Mouse (Mus musculus) heart, postnatal 0 days (tissue): ENCODE results near the gene Sbno2. TPM values are rescaled to one million over a fixed set of nuclear protein-coding genes. Genes with fewer than 3 reads are reported as not detected.

Experiments
- ATAC-seq: fragments of 200-750 bp; cut with Nextera tagmentation; 2 replicates; pipeline ENCODE4 v1.8.0; 2017; ENCODE audit warnings: low read depth, moderate number of reproducible peaks, moderate library complexity; ENCODE audit not compliant: insufficient read depth
- DNase-seq: peaks from one replicate; pipeline ENCODE4 v3.0.0-alpha.2; 2016; ENCODE audit warnings: low spot score
- H3K27ac ChIP-seq: fragments of 300-500 bp; sonication (generic); 2 replicates; pipeline ENCODE4 v1.5.1; 2014; ENCODE audit warnings: low read depth, mild to moderate bottlenecking
- H3K27me3 ChIP-seq: fragments of 300-500 bp; sonication (generic); 2 replicates; pipeline ENCODE4 v1.6.1; 2014; ENCODE audit warnings: low read length, mixed read lengths; ENCODE audit not compliant: control insufficient read depth, insufficient read depth
- H3K36me3 ChIP-seq: fragments of 300-500 bp; sonication (generic); replicated peaks from 2 replicates; pipeline ENCODE4 v1.6.1; 2014; ENCODE audit warnings: low read length, mixed read lengths; ENCODE audit not compliant: control insufficient read depth, insufficient read depth
- H3K4me1 ChIP-seq: fragments of 300-500 bp; sonication (generic); 2 replicates; pipeline ENCODE4 v1.6.1; 2014; ENCODE audit warnings: antibody characterized with exemption; ENCODE audit not compliant: control insufficient read depth, insufficient read depth
- H3K4me2 ChIP-seq: fragments of 300-500 bp; sonication (generic); 2 replicates; pipeline ENCODE4 v1.6.1; 2014; ENCODE audit warnings: low read depth, mild to moderate bottlenecking, low read length, moderate library complexity
- H3K4me3 ChIP-seq: fragments of 300-500 bp; sonication (generic); 2 replicates; pipeline ENCODE4 v1.5.1; 2014; ENCODE audit warnings: low read depth, low read length
- H3K9ac ChIP-seq: fragments of 300-500 bp; sonication (generic); replicated peaks from 2 replicates; pipeline ENCODE4 v1.6.1; 2014; ENCODE audit warnings: low read depth, low read length, mixed read lengths
- H3K9me3 ChIP-seq: fragments of 300-500 bp; sonication (generic); replicated peaks from 2 replicates; pipeline ENCODE4 v1.6.1; 2016; ENCODE audit warnings: low read length; ENCODE audit not compliant: control insufficient read depth
- CTCF ChIP-seq: IDR thresholded peaks from 2 replicates; pipeline ENCODE4 v1.5.1; 2016; ENCODE audit warnings: antibody characterized with exemption, control low read depth, low read depth
- EP300 ChIP-seq: IDR thresholded peaks from 2 replicates; pipeline ENCODE4 v1.6.1; 2016; ENCODE audit warnings: antibody characterized with exemption, low read depth
- WGBS: fragments of 180-500 bp; shearing (Covaris S2); extraction: QIAGEN DNeasy Blood & Tissue Kit; methylation state at CpG from one replicate; pipeline ENCODE4 v1.1.7; 2014; 5-methylcytosine and 5-hydroxymethylcytosine counted together
- polyA plus RNA-seq: library from polyadenylated mRNA; unstranded; fragments of >200 nt; fragmentation: Nextera tagmentation; extraction: Ambion mirVana; gene quantifications from 2 replicates; pipeline ENCODE4 v1.2.1, GENCODE M21; 2015
- total RNA-seq: library from RNA; depleted of rRNA; stranded (reverse); fragments of >200 nt; gene quantifications from 2 replicates; pipeline ENCODE4 v1.2.3, GENCODE M21; 2014; ENCODE audit warnings: low replicate concordance

Gene Sbno2
- total and polyA plus RNA-seq, 2 experiments from 2014 or later: 6.3 to 21.1 TPM

DNA sequence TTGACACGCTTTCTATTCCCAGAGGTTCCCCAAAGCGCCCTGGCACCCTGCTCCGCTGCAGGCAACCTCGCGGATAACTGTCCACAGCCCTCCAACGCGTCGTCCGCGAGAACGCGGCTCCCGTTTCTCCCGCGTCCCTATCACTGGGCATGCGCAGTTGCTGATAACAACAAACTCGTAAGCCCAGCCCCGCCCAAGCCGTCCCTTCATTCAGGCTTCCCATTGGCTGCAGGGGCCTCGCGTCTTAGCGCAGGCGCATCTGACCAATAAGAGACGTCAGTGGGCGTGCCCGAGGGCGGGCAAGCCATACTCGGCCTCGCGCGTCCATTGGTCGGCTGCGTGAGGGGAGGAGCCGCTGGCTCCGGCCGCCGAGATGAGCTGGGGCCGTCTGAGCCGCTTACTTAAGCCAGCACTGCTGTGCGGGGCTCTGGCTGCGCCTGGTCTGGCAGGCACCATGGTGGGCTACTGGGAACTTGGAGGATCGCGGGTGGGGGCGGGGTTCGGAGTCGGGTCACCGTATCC is 52.1 kb downstream of the Sbno2 start:
- peak overlapping the region; percentile 89 for H3K4me3 ChIP-seq
- DNase-seq: peak; percentile 98
- TF ChIP-seq EP300 (no peak), CTCF (no peak)
- H3K4me1 ChIP-seq: peaks cover 18% of the 10 kb centered on the region
- no peaks in the 10 kb centered on the region for H3K27me3 ChIP-seq
- under 1% methylated on average over 47 of the region's 47 CpGs for WGBS
- no peaks in the 10 kb centered on the region for H3K9me3 ChIP-seq
- H3K36me3 ChIP-seq: peaks cover 29% of the 10 kb centered on the region
- peak; percentile 94 for ATAC-seq
- H3K27ac ChIP-seq: peak overlapping the region; percentile 99
- peak overlapping the region; percentile 97 for H3K9ac ChIP-seq
- H3K4me2 ChIP-seq: peak overlapping the region; percentile 91

DNA sequence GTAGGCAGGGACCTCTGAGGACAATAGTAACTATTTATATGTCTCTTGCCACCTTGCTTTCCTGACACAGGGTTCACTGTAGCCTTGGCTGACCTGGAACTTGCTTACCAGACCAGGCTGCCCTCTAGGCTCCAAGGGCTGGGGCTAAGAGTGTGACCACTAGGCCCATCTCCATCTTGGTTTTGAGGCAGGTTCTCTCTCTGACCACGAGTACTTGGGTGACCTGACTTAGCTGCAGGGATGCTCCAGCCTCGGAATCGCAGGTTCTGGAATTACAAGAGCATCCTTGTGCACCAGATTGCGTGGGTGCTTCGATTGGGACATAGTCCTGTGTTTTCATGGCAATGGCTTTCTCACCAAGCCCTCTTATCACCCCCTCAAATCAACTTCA is 53.0 kb downstream of the Sbno2 start:
- H3K4me3 ChIP-seq: no peak overlapping the region
- TF ChIP-seq EP300 (no peak), CTCF (no peak)
- DNase-seq (no peak), ATAC-seq (no peak)
- no peaks in the 10 kb centered on the region for H3K27me3 ChIP-seq
- H3K9ac ChIP-seq: no peak overlapping the region
- H3K9me3 ChIP-seq: no peaks in the 10 kb centered on the region
- no peak overlapping the region for H3K4me2 ChIP-seq
- 85% methylated on average over 5 of the region's 5 CpGs for WGBS
- H3K36me3 ChIP-seq: peaks cover 20% of the 10 kb centered on the region
- H3K4me1 ChIP-seq: peaks cover 18% of the 10 kb centered on the region
- peak overlapping the region; percentile 69 for H3K27ac ChIP-seq

DNA sequence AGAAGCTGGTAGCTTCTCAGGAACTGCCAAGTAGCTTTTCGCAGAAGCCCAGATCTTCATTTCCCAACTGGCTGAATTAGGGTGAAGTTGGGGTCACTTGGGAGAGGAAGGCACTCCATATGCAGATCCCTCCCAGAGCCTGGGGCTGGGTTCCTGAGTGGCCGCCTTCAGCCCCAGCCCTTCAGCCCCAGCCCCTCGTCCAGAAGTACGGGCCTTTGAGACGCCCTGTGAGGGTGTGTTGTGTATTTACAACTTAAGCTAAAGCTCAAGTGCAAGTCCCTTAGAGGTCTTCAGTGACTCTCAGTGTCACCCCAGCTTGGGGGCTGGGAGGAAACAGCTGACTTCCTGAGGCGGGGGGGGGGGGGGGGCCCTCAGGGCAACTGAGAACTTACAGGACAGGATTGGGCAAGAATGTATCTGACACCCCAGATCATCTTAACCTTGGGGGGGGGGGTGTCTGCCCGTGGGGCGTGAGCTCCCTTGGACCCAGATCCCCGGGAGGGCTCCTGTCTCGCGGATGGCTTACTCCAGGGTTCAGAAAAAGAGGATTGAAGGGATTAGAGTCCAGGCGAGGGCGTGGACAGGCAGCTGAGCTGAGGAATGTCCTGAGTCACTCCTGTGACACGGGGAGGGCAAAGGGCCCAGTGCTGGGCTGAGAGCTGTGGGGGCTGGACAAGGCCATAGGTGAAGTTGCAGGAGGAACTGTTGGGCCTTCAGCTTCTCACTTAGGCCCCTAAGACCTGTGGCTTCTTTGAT is 53.6 kb downstream of the Sbno2 start:
- H3K27ac ChIP-seq: peak overlapping the region; percentile 69
- no peak overlapping the region for H3K4me3 ChIP-seq
- 31% methylated on average over 14 of the region's 14 CpGs for WGBS
- peaks cover 18% of the 10 kb centered on the region for H3K4me1 ChIP-seq
- H3K27me3 ChIP-seq: no peaks in the 10 kb centered on the region
- TF ChIP-seq CTCF (no peak), EP300 (no peak)
- ATAC-seq: no peak
- peak; percentile 68 for DNase-seq
- peaks cover 14% of the 10 kb centered on the region for H3K36me3 ChIP-seq
- H3K9ac ChIP-seq: no peak overlapping the region
- no peak overlapping the region for H3K4me2 ChIP-seq
- H3K9me3 ChIP-seq: no peaks in the 10 kb centered on the region

DNA sequence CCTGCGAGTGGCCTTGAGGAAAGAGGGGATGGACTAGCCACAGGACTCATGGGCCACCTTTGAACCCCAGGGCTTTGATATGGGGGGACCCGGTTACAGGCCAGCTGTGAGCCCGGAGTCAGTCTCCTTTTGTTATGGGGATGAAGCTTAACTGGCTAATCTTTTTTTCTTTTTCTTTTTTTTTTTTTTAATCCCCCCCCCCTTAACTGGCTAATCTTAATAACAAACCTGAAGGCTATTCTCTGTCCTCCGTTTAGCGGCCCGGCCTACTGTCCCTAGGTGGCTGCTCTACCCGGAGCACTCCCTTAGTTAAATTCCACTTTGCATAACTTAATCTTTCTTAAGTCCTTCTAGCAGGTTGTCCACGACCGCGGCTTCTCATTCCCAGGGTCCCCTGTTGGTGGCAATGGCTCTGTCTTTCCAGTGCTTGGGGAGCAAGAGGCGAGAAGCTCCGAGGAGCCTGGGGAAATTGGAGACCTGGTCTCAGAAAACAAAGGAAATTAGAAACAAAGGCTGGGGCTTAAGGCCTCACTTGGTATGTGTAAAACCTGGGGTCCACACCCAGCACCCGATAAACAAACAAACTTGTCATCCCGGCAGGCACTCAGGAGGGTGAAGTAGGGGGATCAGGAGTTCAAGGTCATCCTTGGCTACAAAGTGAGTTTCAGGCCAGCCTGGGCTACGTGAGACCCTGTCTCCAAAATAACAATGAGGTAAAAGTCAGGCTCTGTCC is 54.3 kb downstream of the Sbno2 start:
- DNase-seq (no peak), ATAC-seq (no peak)
- Histone ChIP-seq H3K27me3 (no peaks in the 10 kb centered on the region), H3K4me3 (no peak overlapping the region), H3K4me2 (no peak overlapping the region), H3K9me3 (no peaks in the 10 kb centered on the region), H3K9ac (no peak overlapping the region), H3K4me1 (peaks cover 18% of the 10 kb centered on the region), H3K27ac (peak overlapping the region; percentile 69), H3K36me3 (peaks cover 8% of the 10 kb centered on the region)
- WGBS: 46% methylated on average over 15 of the region's 15 CpGs
- TF ChIP-seq CTCF (no peak), EP300 (no peak)

DNA sequence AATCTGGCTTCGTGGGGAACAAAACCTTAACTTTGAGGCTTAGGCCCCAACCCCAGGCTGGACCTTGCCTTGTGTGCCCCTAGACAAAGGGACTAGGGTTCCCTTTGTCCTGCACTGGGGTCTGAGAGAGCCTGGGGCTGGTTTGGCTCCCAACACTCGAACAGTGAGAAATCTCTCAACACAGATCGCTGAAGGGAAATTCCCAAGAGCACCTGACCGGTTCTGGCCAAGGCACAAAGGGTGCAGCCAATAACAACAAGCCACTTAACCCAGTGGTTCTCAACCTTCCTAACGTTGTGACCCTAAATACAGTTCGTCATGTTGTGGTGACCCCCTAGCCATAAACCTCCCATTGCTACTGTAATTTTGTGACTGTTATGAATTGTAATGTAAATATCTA is 55.1 kb downstream of the Sbno2 start:
- Histone ChIP-seq H3K4me1 (peaks cover 16% of the 10 kb centered on the region), H3K9ac (0 out of 2 replicates have a peak overlapping the region, but pooled peaks have one; percentile 1)
- WGBS: 40% methylated on average over 6 of the region's 6 CpGs

More for the DNA sequence above, 55.1 kb downstream of the Sbno2 start:
- Histone ChIP-seq H3K27ac (0 out of 2 replicates have a peak overlapping the region, but pooled peaks have one; percentile 11), H3K4me2 (no peak overlapping the region), H3K36me3 (peaks cover under 1% of the 10 kb centered on the region), H3K9me3 (no peaks in the 10 kb centered on the region), H3K27me3 (no peaks in the 10 kb centered on the region), H3K4me3 (no peak overlapping the region)
- ATAC-seq (no peak), DNase-seq (no peak)
- TF ChIP-seq CTCF (no peak), EP300 (no peak)
